Mouse (Mus musculus) embryo, embryonic 11.5 days (tissue): ENCODE results near the gene Kcnj13.

Experiments used
- DNase-seq: peaks from one replicate; pipeline ENCODE4 v3.0.0-alpha.2; 2012; ENCODE audit warnings: low read depth, low spot score

The Kcnj13 gene

DNA sequence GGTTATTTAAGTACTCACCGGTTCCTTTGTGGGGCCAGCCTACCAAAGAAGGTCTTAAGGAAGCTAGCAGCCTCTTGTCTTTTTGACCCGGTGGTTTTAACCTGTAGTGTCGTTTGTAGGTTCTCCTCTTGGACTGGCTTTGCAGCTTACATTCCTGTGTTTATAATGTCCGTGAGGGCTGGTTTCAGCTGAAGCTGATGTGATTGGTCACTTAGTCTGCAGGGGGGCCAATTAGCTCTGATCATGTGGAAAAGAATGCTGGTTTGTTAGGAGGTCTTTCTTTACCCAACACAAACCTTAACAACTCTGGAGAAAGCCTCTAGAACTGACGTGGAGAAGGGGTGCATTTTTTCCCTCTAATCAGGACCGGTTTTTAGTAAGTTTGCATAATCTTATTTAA, at the start of gene Kcnj13:
TSS of gene Kcnj13 (minus strand) at position 136 of the 400 bp plus-strand sequence.
- no peak for DNase-seq

DNA sequence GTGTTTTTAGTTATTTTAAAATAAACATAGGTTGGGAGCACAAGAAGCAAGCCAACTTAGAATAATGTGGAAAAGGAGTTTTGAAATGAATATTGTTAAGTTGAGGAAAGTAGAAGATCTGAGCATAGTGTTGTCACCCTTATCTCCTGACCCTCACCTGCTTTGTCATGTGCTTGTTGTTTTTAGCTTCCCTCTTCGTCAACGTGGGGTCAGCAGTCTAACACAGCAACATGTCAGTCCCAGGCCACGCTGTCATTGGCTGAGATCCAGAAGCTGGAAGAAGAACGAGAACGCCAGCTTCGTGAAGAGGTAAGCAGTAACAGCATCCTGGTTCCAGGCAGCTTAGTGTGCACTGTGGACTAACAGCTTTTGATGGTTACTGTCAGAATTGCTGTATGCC, 42.1 kb upstream of the Kcnj13 start:
- no peak for DNase-seq

DNA sequence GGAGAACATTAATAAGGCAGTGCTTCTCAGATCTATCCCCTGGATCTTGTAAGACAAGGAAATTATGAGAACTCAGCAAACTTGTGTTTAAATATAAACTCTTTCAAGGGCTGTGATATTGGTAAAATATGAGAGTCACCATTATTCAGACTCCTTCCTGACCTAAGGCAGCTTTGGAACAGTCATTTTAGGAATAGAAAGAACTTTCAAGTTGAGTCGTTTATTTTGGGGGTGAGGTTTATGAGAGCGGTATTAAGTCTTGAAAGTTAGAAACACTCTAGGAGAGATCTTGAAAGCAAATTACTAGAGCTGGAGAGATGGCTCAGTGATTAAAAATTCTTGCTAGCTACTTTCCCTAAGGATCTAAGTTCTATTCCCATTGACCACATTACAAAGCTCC, 40.6 kb upstream of the Kcnj13 start:
- no peak for DNase-seq

DNA sequence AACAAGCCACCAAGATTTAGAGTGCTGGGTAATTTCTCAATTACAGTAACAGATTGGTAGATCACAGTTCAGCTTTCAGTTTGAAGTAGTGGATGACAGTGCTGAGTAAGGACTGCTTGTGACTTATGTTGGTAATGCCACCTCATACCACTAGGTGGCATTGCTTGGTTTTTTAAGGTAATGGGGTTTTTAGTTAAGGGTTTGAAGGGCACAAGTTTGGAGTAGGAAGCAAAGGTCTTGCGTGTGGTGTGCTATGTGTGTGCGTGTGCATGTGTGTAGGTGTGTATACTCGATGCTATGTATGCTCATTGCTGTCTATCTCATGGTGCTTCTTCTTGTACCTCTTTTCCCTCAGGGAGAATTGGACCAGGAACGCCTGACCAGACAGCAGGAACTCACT, 24.2 kb upstream of the Kcnj13 start:
- peak; percentile 51 for DNase-seq

- DNase-seq = no peak
Observed at GRCm38 (mm10) chr1:87409380-87409779, 14.9 kb upstream of the Kcnj13 start.

DNA sequence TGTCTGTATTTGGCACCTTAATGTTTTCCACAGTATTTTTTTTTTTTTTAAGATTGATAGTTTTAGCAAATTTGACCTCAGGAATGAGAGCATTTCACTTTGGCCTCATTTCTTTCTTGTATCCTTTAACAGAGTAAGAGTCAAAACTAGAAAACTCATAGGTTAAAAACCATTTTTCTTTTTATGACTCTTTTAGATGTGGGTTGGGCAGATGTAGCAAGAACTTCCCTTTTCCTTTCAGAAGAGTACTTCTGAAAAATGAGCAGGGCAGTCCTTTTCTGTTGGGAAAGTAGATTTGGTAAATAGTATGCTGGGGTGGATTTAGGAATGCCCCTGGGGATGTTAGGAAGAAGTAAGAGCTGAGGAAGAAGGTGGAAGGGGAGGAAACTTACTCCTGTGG, 11.5 kb upstream of the Kcnj13 start:
- no peak for DNase-seq

GRCm38 (mm10) chr1:87404710-87405109, 10.2 kb upstream of the Kcnj13 start:
- no peak for DNase-seq

- no peak for DNase-seq
Observed at GRCm38 (mm10) chr1:87396923-87397586, 2.5 kb upstream of the Kcnj13 start.

GRCm38 (mm10) chr1:87393444-87394195, 909 bp downstream of the Kcnj13 start:
- DNase-seq = no peak

DNA sequence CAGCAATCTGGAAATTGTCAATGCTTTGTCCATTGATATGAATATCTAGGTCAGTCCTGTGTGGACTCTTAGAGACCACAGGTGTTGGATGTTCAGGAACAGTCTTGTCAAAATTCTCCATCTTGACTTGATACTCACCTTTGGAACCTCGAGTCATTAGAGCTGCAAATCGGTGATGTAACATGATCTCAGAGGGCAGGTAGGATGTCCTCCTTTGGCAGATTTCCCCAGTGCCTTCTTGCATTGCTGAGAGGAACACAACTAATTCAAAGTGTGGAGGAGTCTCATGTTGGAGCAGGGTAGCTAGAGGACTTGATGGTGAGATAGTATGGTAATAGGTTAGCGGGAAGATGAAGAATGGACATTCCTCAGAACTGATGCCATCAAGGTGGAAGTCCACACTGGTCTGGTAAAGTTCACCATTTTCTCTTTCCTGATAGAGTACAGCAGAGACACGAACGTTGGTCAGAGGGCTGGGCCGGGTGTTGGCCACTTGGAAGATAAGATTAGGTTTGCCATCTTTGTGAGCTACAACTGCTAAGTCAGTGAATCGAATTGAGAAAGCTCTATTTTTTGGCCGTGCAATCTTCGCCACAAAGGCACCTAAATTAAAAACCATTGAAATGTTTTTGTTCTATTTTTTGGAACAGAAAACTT, 8.0 kb downstream of the Kcnj13 start:
- DNase-seq = no peak

DNA sequence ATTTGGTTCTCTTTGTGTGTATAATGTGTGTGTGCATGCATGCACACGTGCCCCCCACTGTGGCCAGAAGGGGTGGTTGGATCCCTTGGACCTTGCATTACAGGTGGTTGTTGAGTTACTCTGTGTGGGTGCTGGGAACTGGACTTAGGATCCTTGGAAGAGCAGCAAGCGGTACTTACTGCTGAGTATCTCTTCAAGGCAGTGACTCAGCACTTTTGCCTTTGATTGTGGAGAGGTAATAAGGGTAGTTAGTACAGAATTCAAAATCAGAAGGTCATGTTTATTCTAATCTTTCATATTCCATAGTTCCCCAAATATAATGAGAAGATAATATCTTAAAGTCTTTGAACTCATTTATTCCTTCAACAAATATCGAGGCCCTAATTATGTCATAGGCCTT, 13.4 kb downstream of the Kcnj13 start:
- no peak for DNase-seq

- no peak for DNase-seq
Observed at GRCm38 (mm10) chr1:87379919-87380318, 14.6 kb downstream of the Kcnj13 start.

GRCm38 (mm10) chr1:87378024-87378560, 16.4 kb downstream of the Kcnj13 start:
- DNase-seq = no peak

DNA sequence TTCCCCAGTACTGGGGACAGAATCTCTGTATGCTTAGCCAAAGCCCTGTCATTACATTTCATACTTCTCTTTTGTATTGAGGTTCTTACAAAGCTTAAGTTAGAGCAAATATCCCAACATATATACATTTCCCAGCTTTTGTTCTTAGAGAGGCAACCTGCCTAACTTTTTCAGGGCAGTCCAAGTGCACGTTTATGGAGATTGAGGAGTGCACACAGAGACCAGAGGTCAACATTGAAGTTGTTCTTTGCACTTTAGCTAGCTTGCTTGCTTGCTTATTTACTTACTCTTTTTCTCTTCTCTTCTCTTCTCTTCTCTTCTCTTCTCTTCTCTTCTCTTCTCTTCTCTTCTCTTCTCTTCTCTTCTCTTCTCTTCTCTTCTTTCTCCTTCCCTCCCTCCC, 34.3 kb downstream of the Kcnj13 start:
- no peak for DNase-seq

GRCm38 (mm10) chr1:87350576-87350975, 44.0 kb downstream of the Kcnj13 start:
- no peak for DNase-seq
